In genomic region chr5:100341042-100341441, GRCm38 (mm10) we compare ENCODE assay signal across 15 mouse cellular contexts.
"Had no signal": no experiment of that assay in that cellular context is flagged by ENCODE, and none has a peak within 500 bp of the region (broad histone marks: within the 10 kb centered on the region; RNA-seq: fewer than 3 reads in every experiment).

No protein-coding gene starts in this region.

- H3K4me1 ChIP-seq: stomach, embryonic 15.5 days had no signal

- H3K27me3 ChIP-seq: neural tube, embryonic 12.5 days; neural tube, embryonic 13.5 days; neural tube, embryonic 15.5 days; stomach, embryonic 15.5 days had no signal

- H3K9me3 ChIP-seq: neural tube, embryonic 12.5 days; neural tube, embryonic 13.5 days; neural tube, embryonic 15.5 days; stomach, embryonic 15.5 days had no signal

- H3K4me2 ChIP-seq: neural tube, embryonic 12.5 days; neural tube, embryonic 13.5 days; neural tube, embryonic 15.5 days; stomach, embryonic 15.5 days had no signal

- H3K36me3 ChIP-seq: neural tube, embryonic 12.5 days; neural tube, embryonic 13.5 days; neural tube, embryonic 15.5 days; stomach, embryonic 15.5 days had no signal

- DNase-seq: retina, postnatal 1 day; right cerebral cortex, adult 18-20 months; right cerebral cortex, postnatal 14 days; right cerebral cortex, postnatal 4 days; spleen, adult 18-20 months; thymus, adult 18-20 months; thymus, adult 2 months; thymus, postnatal 14 days; thymus, postnatal 25 days; thymus, postnatal 36 days; thymus, postnatal 4 days had no signal

- H3K9ac ChIP-seq: neural tube, embryonic 12.5 days; neural tube, embryonic 13.5 days; neural tube, embryonic 15.5 days; stomach, embryonic 15.5 days had no signal

- H3K4me3 ChIP-seq: neural tube, embryonic 12.5 days; neural tube, embryonic 13.5 days; neural tube, embryonic 15.5 days; stomach, embryonic 15.5 days had no signal

- H3K27ac ChIP-seq: neural tube, embryonic 12.5 days; neural tube, embryonic 13.5 days; neural tube, embryonic 15.5 days; stomach, embryonic 15.5 days had no signal
